Mouse (Mus musculus) right cerebral cortex, adult 2 months (tissue): Measurements from ENCODE around the gene Tmem95.

ENCODE experiments used
- DNase-seq, 2 experiments: peaks; one replicate each; pipeline ENCODE4 v3.0.0; 2021 to 2022; ENCODE audit warnings: low spot score in 2 of 2

Tmem95 gene

DNA sequence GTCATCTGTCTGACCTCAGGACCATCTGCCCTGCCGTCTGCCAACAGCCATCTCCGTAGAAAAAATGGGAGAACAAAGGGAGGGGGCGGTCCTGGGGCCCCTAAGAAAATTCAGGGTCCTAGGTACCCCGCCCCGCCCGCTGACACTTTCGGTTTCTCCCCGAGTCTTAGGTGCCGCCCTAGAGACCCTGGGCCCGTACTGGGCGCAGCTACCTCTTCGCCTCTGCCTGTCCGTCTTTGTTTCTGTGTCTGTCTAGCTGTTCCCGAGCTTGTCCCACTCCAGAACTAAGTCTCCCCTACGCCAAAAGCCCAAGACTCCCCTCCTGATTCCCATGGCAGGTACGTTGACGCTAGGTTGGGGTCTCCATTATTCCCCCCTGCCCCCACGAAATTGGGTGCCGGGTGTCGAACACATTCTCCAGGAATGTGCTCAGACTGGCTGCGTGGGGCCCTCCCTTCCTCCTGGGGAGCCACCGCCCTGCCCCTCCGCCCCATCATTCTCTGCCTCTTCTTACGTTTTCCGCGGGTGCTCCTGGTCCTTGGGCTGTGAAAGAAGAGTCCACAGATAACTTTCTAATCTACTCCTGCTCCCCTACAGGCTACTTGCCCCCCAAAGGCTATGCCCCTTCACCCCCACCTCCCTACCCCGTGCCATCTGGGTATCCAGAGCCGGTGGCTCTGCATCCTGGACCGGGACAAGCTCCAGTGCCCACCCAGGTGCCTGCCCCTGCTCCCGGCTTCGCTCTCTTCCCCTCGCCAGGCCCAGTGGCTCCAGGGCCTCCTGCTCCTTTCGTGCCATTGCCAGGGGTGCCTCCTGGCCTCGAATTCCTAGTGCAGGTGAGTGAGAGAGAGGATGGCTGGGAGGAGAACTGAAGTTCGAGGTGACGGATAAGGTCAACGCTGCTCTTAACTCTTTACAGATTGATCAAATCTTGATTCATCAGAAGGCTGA is 30.8 kb downstream of the Tmem95 start:
- no peak for DNase-seq

DNA sequence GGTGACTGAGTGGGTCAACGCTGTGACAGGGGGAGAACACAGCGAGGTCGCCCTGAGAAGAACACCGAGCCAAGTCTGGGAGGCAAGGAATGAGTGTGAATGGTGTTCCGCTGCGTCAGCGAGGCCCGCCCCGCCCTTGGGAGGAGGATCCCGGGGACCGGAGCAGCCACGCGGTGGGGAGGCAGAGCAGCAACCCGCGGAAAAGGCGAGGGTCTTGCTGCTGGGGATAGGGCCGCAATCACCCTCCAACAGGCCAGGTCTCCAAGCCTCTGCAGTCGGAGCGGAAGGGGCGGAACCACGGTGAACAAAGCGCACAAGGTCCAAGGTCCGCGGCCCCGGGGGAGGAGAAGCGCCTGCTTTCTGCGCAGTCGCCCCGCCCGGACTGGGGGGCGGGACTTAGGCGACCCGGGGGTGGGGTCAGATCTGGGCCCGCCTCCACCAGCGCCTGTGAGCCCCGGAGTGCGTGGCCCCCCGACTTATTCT is 31.6 kb downstream of the Tmem95 start, which contains the start of gene Plscr3:
Plscr3 (plus strand) TSS at position 179 of the 483 bp plus-strand sequence.
- peak; percentile 80 to 90 for DNase-seq

DNA sequence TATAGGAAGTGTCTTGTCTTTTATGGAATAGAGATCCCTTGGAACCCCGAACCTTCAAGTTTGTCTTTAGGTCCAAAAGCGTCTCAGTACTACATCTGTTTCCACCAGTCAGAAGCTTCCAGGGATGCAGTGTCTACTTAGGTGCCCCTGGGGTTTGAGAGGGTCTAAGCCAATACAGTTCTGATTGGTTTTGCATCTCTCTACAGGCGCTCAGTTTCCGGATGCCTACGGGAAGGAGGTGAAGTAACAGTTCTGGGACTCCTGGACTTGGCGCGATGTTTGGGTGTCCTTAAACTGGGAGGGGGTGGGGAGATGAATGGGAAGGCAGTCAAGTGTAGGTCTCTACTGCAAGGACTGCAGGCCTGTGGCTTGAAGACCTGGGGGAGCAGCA is 39.1 kb downstream of the Tmem95 start:
- DNase-seq: no peak

GRCm38 (mm10) chr11:69837952-69838713 is 39.7 kb downstream of the Tmem95 start, which contains the start of gene Tmem256:
Tmem256 (plus strand) TSS chr11:69838514.
- peak; percentile 96 to 97 for DNase-seq

- no peak for DNase-seq
These were observed 40.2 kb downstream of the Tmem95 start, which contains the start of gene Nlgn2 for GRCm38 (mm10) chr11:69837604-69837951. Nlgn2 (minus strand) TSS chr11:69837784.

- DNase-seq: peak; percentile 48 to 60
These were observed 40.9 kb downstream of the Tmem95 start for GRCm38 (mm10) chr11:69836703-69837576.

GRCm38 (mm10) chr11:69835966-69836335 is 41.9 kb downstream of the Tmem95 start:
- no peak for DNase-seq

GRCm38 (mm10) chr11:69835326-69835965 is 42.4 kb downstream of the Tmem95 start:
- DNase-seq: no peak

- peak; percentile 34 for DNase-seq
These were observed 43.7 kb downstream of the Tmem95 start for GRCm38 (mm10) chr11:69834001-69834549.

GRCm38 (mm10) chr11:69833554-69833953 is 44.3 kb downstream of the Tmem95 start:
- no peak for DNase-seq

DNA sequence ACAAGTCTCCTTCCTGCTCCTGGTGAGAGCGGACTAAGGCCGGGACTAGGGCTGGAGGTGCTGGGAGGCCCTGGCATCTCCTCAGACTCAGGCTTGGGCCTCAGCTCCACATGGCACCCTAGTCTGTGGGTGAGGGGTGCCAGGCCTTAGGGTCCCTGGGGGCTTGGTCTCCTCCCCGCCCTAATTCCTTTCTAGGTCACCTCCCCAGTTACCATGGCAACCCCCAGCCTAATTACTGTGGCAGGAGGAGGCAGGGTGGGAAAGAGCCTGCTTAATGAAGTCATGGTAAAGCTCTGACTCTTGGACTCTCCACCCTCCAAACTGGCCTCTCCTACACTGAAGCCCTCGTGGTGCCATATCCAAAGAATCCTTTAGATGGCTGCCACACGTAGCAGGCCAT is 49.0 kb downstream of the Tmem95 start:
- no peak for DNase-seq
